Mouse (Mus musculus) MEL (cell line): ENCODE data around the gene Trmt1.

Experiments
- BHLHE40 ChIP-seq: IDR thresholded peaks from 2 replicates; pipeline ENCODE4 v1.6.1; 2012; ENCODE audit warnings: low read depth, mild to moderate bottlenecking, inconsistent platforms, low read length, improper control_type of control experiment, borderline replicate concordance
- ZC3H11A ChIP-seq: IDR thresholded peaks from 2 replicates; pipeline ENCODE4 v1.6.1; 2012; ENCODE audit warnings: low read depth, mild to moderate bottlenecking, inconsistent platforms, low read length, improper control_type of control experiment

DNA sequence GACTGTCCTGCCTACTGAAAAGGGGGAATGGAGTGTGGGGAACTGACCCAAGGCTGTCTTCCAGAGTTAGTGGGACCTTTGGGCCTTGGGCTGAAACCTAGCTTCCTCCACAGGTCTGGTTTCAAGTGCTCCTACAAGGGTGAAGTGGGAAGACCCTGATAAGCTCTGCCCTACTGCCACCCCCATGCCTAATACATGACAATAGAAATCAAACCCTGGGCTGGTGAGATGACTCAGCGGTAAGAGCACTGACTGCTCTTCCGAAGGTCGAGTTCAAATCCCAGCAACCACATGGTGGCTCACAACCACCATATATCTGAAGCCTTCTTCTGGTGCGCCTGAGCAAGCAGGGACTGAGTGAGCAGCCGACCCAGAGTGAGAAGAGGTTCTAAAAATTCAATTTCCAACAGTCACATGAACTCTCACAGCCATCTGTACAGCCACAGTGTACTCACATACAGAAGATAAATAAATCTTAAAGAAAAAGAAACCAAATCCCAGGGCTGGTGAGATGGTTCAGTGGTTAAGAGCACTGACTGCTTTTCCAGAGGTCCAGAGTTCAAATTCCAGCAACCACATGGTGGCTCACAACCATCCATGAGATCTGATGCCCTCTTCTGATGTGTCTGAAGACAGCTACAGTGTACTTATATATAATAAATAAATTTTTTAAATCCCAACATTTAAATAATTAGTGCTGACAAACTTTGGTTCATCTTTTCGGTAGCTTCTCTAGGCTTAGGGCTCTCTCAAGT lies 17.2 kb upstream of the Trmt1 start:
- TF ChIP-seq BHLHE40 (no peak), ZC3H11A (no peak)
